Comparison of ENCODE assay signal across 12 mouse cellular contexts in the genomic region with DNA sequence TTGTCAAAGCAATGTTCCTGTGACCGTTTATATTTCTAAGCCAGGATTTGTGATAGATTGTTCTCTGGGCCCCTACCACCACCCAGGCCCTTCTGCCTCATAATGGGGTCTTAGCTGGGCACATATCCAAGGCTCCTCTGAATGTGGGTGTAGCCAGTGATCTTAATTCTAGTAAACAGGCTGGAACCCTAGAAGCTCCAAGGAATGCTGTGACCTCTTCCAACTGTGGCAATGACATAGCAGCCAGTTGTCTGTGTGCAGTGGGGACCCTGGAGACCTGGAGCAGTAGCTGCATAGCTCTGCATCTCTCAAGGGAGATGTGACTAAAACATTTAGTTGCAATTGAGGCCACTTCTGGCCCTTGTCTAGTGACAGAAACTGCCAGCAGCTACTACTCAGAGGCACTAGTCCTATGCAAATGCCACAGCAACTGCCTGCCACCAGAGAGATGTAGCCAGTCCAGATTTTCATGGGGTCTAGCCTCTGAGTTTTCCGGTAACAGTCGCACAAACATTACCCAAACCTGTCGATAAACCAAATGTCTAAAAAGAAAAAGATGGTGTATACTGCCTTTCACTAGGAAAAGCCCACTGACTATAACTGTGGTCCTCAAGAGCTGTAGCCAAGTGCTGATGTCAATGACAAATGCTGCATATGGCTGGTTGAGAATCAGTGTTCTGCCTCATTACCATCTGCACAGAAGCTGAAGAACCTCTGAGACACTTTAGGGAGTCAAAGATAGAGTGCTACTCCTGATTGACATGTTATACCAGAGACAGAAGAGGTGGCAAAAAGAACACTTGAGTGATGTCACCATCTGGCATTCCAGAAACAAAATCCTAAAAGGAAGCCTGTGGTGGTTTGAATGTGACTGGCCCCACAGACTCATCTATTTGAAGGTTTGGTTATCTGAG.
DNase-seq lines count a peak whose midpoint lies in the region; ATAC-seq lines count a peak whose summit lies in the region.
"Had no signal": no experiment of that assay in that cellular context is flagged by ENCODE, and none has a peak within 500 bp of the region (broad histone marks: within the 10 kb centered on the region; RNA-seq: fewer than 3 reads in every experiment).

No protein-coding gene starts in this region.

- no peak for ATAC-seq in heart, embryonic 13.5 days (ENCODE audit: extremely low read depth, insufficient number of reproducible peaks, low FRiP score, low TSS enrichment)
- no peak for ATAC-seq in midbrain, embryonic 12.5 days (ENCODE audit: low FRiP score, low read depth)
- no peak for ATAC-seq in midbrain, embryonic 11.5 days (ENCODE audit: low FRiP score)
- no peak for ATAC-seq in stomach, embryonic 15.5 days (ENCODE audit: insufficient read depth, low FRiP score, low read depth)

- H3K4me3 ChIP-seq in heart, embryonic 13.5 days: no peak overlapping the region
- no peak overlapping the region for H3K4me3 ChIP-seq in midbrain, embryonic 12.5 days
- H3K4me3 ChIP-seq in midbrain, embryonic 11.5 days (ENCODE audit: low read depth, low read length): no peak overlapping the region
- no peak overlapping the region for H3K4me3 ChIP-seq in hindbrain, embryonic 10.5 days
- H3K4me3 ChIP-seq in stomach, embryonic 15.5 days (replicated peaks): no peak overlapping the region

- no peak overlapping the region for H3K4me2 ChIP-seq in heart, embryonic 13.5 days
- H3K4me2 ChIP-seq in midbrain, embryonic 12.5 days (replicated peaks): no peak overlapping the region
- H3K4me2 ChIP-seq in midbrain, embryonic 11.5 days: no peak overlapping the region
- H3K4me2 ChIP-seq in stomach, embryonic 15.5 days: no peak overlapping the region

- H3K9ac ChIP-seq in heart, embryonic 13.5 days: no peak overlapping the region
- H3K9ac ChIP-seq in midbrain, embryonic 12.5 days (replicated peaks): no peak overlapping the region
- H3K9ac ChIP-seq in midbrain, embryonic 11.5 days (ENCODE audit: low read length): no peak overlapping the region
- H3K9ac ChIP-seq in stomach, embryonic 15.5 days: no peak overlapping the region

- H3K9me3 ChIP-seq in heart, embryonic 13.5 days: no peaks in the 10 kb centered on the region
- H3K9me3 ChIP-seq in midbrain, embryonic 12.5 days: no peaks in the 10 kb centered on the region
- no peaks in the 10 kb centered on the region for H3K9me3 ChIP-seq in midbrain, embryonic 11.5 days (ENCODE audit: control insufficient read depth, low read length)
- H3K9me3 ChIP-seq in hindbrain, embryonic 10.5 days: no peaks in the 10 kb centered on the region
- no peaks in the 10 kb centered on the region for H3K9me3 ChIP-seq in stomach, embryonic 15.5 days

- H3K27ac ChIP-seq in heart, embryonic 13.5 days (replicated peaks): peak overlapping the region; percentile 40; the same call in 1 of the 2 replicates
- peak overlapping the region; percentile 20; the same call in 1 of the 2 replicates for H3K27ac ChIP-seq in midbrain, embryonic 12.5 days (replicated peaks)
- no peak overlapping the region for H3K27ac ChIP-seq in midbrain, embryonic 11.5 days (ENCODE audit: low read depth, low read length)
- peak overlapping the region; percentile 86 for H3K27ac ChIP-seq in hindbrain, embryonic 10.5 days
- peak overlapping the region; percentile 45 for H3K27ac ChIP-seq in stomach, embryonic 15.5 days
- H3K27ac ChIP-seq: macrophage had no signal

- no peaks in the 10 kb centered on the region for H3K27me3 ChIP-seq in heart, embryonic 13.5 days (replicated peaks)
- no peaks in the 10 kb centered on the region for H3K27me3 ChIP-seq in midbrain, embryonic 12.5 days
- H3K27me3 ChIP-seq in midbrain, embryonic 11.5 days (ENCODE audit: control insufficient read depth, insufficient read depth, low read length): no peaks in the 10 kb centered on the region
- no peaks in the 10 kb centered on the region for H3K27me3 ChIP-seq in hindbrain, embryonic 10.5 days (ENCODE audit: insufficient read depth, poor library complexity, severe bottlenecking)
- H3K27me3 ChIP-seq in stomach, embryonic 15.5 days (replicated peaks): no peaks in the 10 kb centered on the region

- WGBS in heart, embryonic 13.5 days: 85% methylated on average over 4 of the region's 4 CpGs
- 80% methylated on average over 4 of the region's 4 CpGs for WGBS in midbrain, embryonic 12.5 days
- 83% methylated on average over 4 of the region's 4 CpGs for WGBS in midbrain, embryonic 11.5 days
- 88% methylated on average over 4 of the region's 4 CpGs for WGBS in hindbrain, embryonic 10.5 days
- 61% methylated on average over 4 of the region's 4 CpGs for WGBS in stomach, embryonic 15.5 days

- DNase-seq in heart, postnatal 4 days: no peak
- no peak for DNase-seq in midbrain, embryonic 11.5 days (ENCODE audit: low spot score, missing footprints)
- no peak for DNase-seq in hindbrain, embryonic 10.5 days (ENCODE audit: low spot score)
- DNase-seq in cerebellum, postnatal 36 days: no peak
- no peak for DNase-seq in kidney, postnatal 14 days
- DNase-seq: cerebellum, adult 8-10 months; kidney, postnatal 25 days; thymus, postnatal 4 days had no signal

- H3K4me1 ChIP-seq in heart, embryonic 13.5 days: peaks cover 32% of the 10 kb centered on the region
- peaks cover 89% of the 10 kb centered on the region for H3K4me1 ChIP-seq in midbrain, embryonic 12.5 days
- H3K4me1 ChIP-seq in midbrain, embryonic 11.5 days (ENCODE audit: control insufficient read depth, insufficient read depth, low read length): peaks cover 53% of the 10 kb centered on the region
- H3K4me1 ChIP-seq in hindbrain, embryonic 10.5 days (replicated peaks): peaks cover 87% of the 10 kb centered on the region
- peaks cover 24% of the 10 kb centered on the region for H3K4me1 ChIP-seq in stomach, embryonic 15.5 days

- H3K36me3 ChIP-seq in heart, embryonic 13.5 days: no peaks in the 10 kb centered on the region
- no peaks in the 10 kb centered on the region for H3K36me3 ChIP-seq in midbrain, embryonic 12.5 days
- no peaks in the 10 kb centered on the region for H3K36me3 ChIP-seq in midbrain, embryonic 11.5 days (ENCODE audit: control insufficient read depth, insufficient read depth, low read length)
- no peaks in the 10 kb centered on the region for H3K36me3 ChIP-seq in hindbrain, embryonic 10.5 days
- no peaks in the 10 kb centered on the region for H3K36me3 ChIP-seq in stomach, embryonic 15.5 days
